Mouse (Mus musculus) ES-Bruce4 (cell line): ENCODE data around the gene Exoc2.

ENCODE experiments used
- CTCF ChIP-seq: IDR thresholded peaks from one replicate; pipeline ENCODE4 v1.8.1; 2011; ENCODE audit warnings: low read depth, low read length
- EP300 ChIP-seq: IDR thresholded peaks from 2 replicates; pipeline ENCODE4 v1.6.1; 2011; ENCODE audit warnings: low read depth, low read length; ENCODE audit not compliant: insufficient read depth

DNA sequence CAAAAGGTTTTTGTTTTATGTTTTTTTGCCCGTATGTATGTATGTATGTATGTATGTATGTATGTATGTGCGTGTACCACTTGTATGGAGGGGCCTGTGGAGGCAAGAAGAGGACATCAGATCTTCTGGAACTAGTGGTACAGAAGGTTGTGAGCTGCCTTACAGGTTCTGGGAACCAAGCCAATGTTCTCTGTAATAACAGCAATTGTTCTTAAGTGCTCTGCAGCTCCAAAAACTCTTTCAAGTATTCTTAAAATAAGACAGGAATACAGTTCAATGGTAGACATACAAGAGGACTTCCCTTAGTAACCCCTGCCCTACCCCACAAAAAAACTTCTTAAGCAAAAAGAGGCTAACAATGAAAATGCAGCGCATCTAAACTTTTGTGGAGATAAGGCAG lies 115.5 kb downstream of the Exoc2 start:
- TF ChIP-seq EP300 (no peak), CTCF (no peak)
